Mouse (Mus musculus): ENCODE results near the gene Hbb-y. TPM values are rescaled to one million over a fixed set of nuclear protein-coding genes. Genes with fewer than 3 reads are reported as not detected.
"Not testable (repeated sequence)": the region's sequence is repeated elsewhere in the genome, so short reads cannot be mapped to it uniquely, and the experiment has no call there.

The Hbb-y gene
- total and polyA plus RNA-seq, 3 experiments, result not detected

GRCm38 (mm10) chr7:103813152-103813551 lies 39.9 kb downstream of the Hbb-y start:
- DNase-seq, result not testable (repeated sequence)

GRCm38 (mm10) chr7:103812174-103812573 lies 40.8 kb downstream of the Hbb-y start:
- DNase-seq, result no peak

- no peak for DNase-seq
Observed at GRCm38 (mm10) chr7:103811223-103811845, 41.7 kb downstream of the Hbb-y start.

GRCm38 (mm10) chr7:103810746-103811145 lies 42.3 kb downstream of the Hbb-y start:
- no peak for DNase-seq

GRCm38 (mm10) chr7:103810296-103810695 lies 42.7 kb downstream of the Hbb-y start:
- no peak for DNase-seq

- no peak for DNase-seq
Observed at GRCm38 (mm10) chr7:103809801-103810155, 43.2 kb downstream of the Hbb-y start.

GRCm38 (mm10) chr7:103808971-103809800 lies 43.8 kb downstream of the Hbb-y start:
- DNase-seq, result no peak

GRCm38 (mm10) chr7:103808120-103808519 lies 44.9 kb downstream of the Hbb-y start:
- not testable (repeated sequence) for DNase-seq

- DNase-seq, result peak; percentile 10
Observed at GRCm38 (mm10) chr7:103806856-103807255, 46.2 kb downstream of the Hbb-y start.

Other genes starting within 250 kb of the Hbb-y start
Only the 30 nearest of the 31 such genes appear.
- gene Olfr622, start 210.5 kb downstream of the Hbb-y start, total RNA-seq (2021), result not detected
- gene Olfr622, start 210.5 kb downstream of the Hbb-y start, polyA plus RNA-seq (2012; rRNA removed), result not detected in 2 replicates
- not detected for gene Olfr623, start 189.5 kb downstream of the Hbb-y start, total RNA-seq (2021)
- not detected in 2 replicates for gene Olfr623, start 189.5 kb downstream of the Hbb-y start, polyA plus RNA-seq (2012; rRNA removed)
- not detected for gene Olfr624, start 182.0 kb downstream of the Hbb-y start, total RNA-seq (2021)
- not detected in 2 replicates for gene Olfr624, start 182.0 kb downstream of the Hbb-y start, polyA plus RNA-seq (2012; rRNA removed)
- gene Olfr625-ps1, start 170.5 kb downstream of the Hbb-y start, total RNA-seq (2021), result not detected
- not detected in 2 replicates for gene Olfr625-ps1, start 170.5 kb downstream of the Hbb-y start, polyA plus RNA-seq (2012; rRNA removed)
- gene Olfr243, start 138.5 kb downstream of the Hbb-y start, total RNA-seq (2021), result not detected
- not detected in 2 replicates for gene Olfr243, start 138.5 kb downstream of the Hbb-y start, polyA plus RNA-seq (2012; rRNA removed)
- not detected for gene Olfr628, start 122.8 kb downstream of the Hbb-y start, total RNA-seq (2021)
- gene Olfr628, start 122.8 kb downstream of the Hbb-y start, polyA plus RNA-seq (2012; rRNA removed), result not detected in 2 replicates
- gene Olfr629, start 108.3 kb downstream of the Hbb-y start, total RNA-seq (2021), result not detected
- gene Olfr629, start 108.3 kb downstream of the Hbb-y start, polyA plus RNA-seq (2012; rRNA removed), result not detected in 2 replicates
- gene Olfr630, start 95.9 kb downstream of the Hbb-y start, total RNA-seq (2021), result not detected
- not detected in 2 replicates for gene Olfr630, start 95.9 kb downstream of the Hbb-y start, polyA plus RNA-seq (2012; rRNA removed)
- gene Olfr69, start 81.6 kb downstream of the Hbb-y start, total RNA-seq (2021), result not detected
- not detected in 2 replicates for gene Olfr69, start 81.6 kb downstream of the Hbb-y start, polyA plus RNA-seq (2012; rRNA removed)
- gene Olfr68, start 73.5 kb downstream of the Hbb-y start, total RNA-seq (2021), result not detected
- gene Olfr68, start 73.5 kb downstream of the Hbb-y start, polyA plus RNA-seq (2012; rRNA removed), result not detected in 2 replicates
- not detected for gene Olfr67, start 61.4 kb downstream of the Hbb-y start, total RNA-seq (2021)
- not detected in 2 replicates for gene Olfr67, start 61.4 kb downstream of the Hbb-y start, polyA plus RNA-seq (2012; rRNA removed)
- 100 to 1,000 TPM; 120 to 218 TPM for gene Hbb-bt, start 39.2 kb downstream of the Hbb-y start, total RNA-seq (2021)
- 48.3 and 61.8 TPM in 2 replicates for gene Hbb-bt, start 39.2 kb downstream of the Hbb-y start, polyA plus RNA-seq (2012; rRNA removed)
- 1,000 to 10,000 TPM; 1,531 to 2,097 TPM for gene Hbb-bs, start 25.1 kb downstream of the Hbb-y start, total RNA-seq (2021)
- gene Hbb-bs, start 25.1 kb downstream of the Hbb-y start, polyA plus RNA-seq (2012; rRNA removed), result 569 and 814 TPM in 2 replicates
- gene Hbb-bh2, start 12.7 kb downstream of the Hbb-y start, total RNA-seq (2021), result not detected
- not detected in 2 replicates for gene Hbb-bh2, start 12.7 kb downstream of the Hbb-y start, polyA plus RNA-seq (2012; rRNA removed)
- gene Hbb-bh1, start 10.1 kb downstream of the Hbb-y start, total RNA-seq (2021), result not detected
- gene Hbb-bh1, start 10.1 kb downstream of the Hbb-y start, polyA plus RNA-seq (2012; rRNA removed), result not detected in 2 replicates
- not detected for gene Olfr66, start 33.0 kb upstream of the Hbb-y start, total RNA-seq (2021)
- gene Olfr66, start 33.0 kb upstream of the Hbb-y start, polyA plus RNA-seq (2012; rRNA removed), result not detected in 2 replicates
- gene Olfr64, start 41.3 kb upstream of the Hbb-y start, total RNA-seq (2021), result not detected
- gene Olfr64, start 41.3 kb upstream of the Hbb-y start, polyA plus RNA-seq (2012; rRNA removed), result not detected in 2 replicates
- gene Olfr65, start 50.3 kb upstream of the Hbb-y start, total RNA-seq (2021), result not detected
- gene Olfr65, start 50.3 kb upstream of the Hbb-y start, polyA plus RNA-seq (2012; rRNA removed), result not detected in 2 replicates
- not detected for gene Olfr631, start 75.6 kb upstream of the Hbb-y start, total RNA-seq (2021)
- not detected in 2 replicates for gene Olfr631, start 75.6 kb upstream of the Hbb-y start, polyA plus RNA-seq (2012; rRNA removed)
- not detected for gene Olfr632, start 81.1 kb upstream of the Hbb-y start, total RNA-seq (2021)
- not detected in 2 replicates for gene Olfr632, start 81.1 kb upstream of the Hbb-y start, polyA plus RNA-seq (2012; rRNA removed)
- not detected for gene Olfr633, start 91.2 kb upstream of the Hbb-y start, total RNA-seq (2021)
- gene Olfr633, start 91.2 kb upstream of the Hbb-y start, polyA plus RNA-seq (2012; rRNA removed), result not detected in 2 replicates
- gene Olfr635, start 117.9 kb upstream of the Hbb-y start, total RNA-seq (2021), result not detected
- not detected in 2 replicates for gene Olfr635, start 117.9 kb upstream of the Hbb-y start, polyA plus RNA-seq (2012; rRNA removed)
- gene Olfr638, start 145.5 kb upstream of the Hbb-y start, total RNA-seq (2021), result not detected
- gene Olfr638, start 145.5 kb upstream of the Hbb-y start, polyA plus RNA-seq (2012; rRNA removed), result not detected in 2 replicates
- not detected for gene Olfr639, start 164.1 kb upstream of the Hbb-y start, total RNA-seq (2021)
- not detected in 2 replicates for gene Olfr639, start 164.1 kb upstream of the Hbb-y start, polyA plus RNA-seq (2012; rRNA removed)
- not detected for gene Olfr640, start 172.4 kb upstream of the Hbb-y start, total RNA-seq (2021)
- gene Olfr640, start 172.4 kb upstream of the Hbb-y start, polyA plus RNA-seq (2012; rRNA removed), result not detected in 2 replicates
- gene Olfr641, start 182.2 kb upstream of the Hbb-y start, total RNA-seq (2021), result not detected
- not detected in 2 replicates for gene Olfr641, start 182.2 kb upstream of the Hbb-y start, polyA plus RNA-seq (2012; rRNA removed)
- not detected for gene Olfr642, start 199.4 kb upstream of the Hbb-y start, total RNA-seq (2021)
- gene Olfr642, start 199.4 kb upstream of the Hbb-y start, polyA plus RNA-seq (2012; rRNA removed), result not detected in 2 replicates
- gene 4930516K23Rik, start 208.2 kb upstream of the Hbb-y start, total RNA-seq (2021), result not detected
- not detected in 2 replicates for gene 4930516K23Rik, start 208.2 kb upstream of the Hbb-y start, polyA plus RNA-seq (2012; rRNA removed)
- not detected for gene Olfr644, start 218.7 kb upstream of the Hbb-y start, total RNA-seq (2021)
- not detected in 2 replicates for gene Olfr644, start 218.7 kb upstream of the Hbb-y start, polyA plus RNA-seq (2012; rRNA removed)
- gene Olfr645, start 232.2 kb upstream of the Hbb-y start, total RNA-seq (2021), result not detected
- gene Olfr645, start 232.2 kb upstream of the Hbb-y start, polyA plus RNA-seq (2012; rRNA removed), result not detected in 2 replicates